Mouse (Mus musculus) limb, embryonic 12.5 days (tissue): ENCODE results near the gene C4b. TPM values are rescaled to one million over a fixed set of nuclear protein-coding genes. Genes with fewer than 3 reads are reported as not detected.
A peak's percentile ranks its signal among the peaks of the same experiment; 100 is the strongest.

Source experiments
- ATAC-seq: fragments of 200-750 bp; cut with Nextera tagmentation; 2 replicates; pipeline ENCODE4 v1.8.0; 2017; ENCODE audit warnings: low read depth, moderate TSS enrichment; ENCODE audit not compliant: insufficient number of reproducible peaks, insufficient read depth, low FRiP score, low TSS enrichment
- H3K27ac ChIP-seq: fragments of 300-500 bp; sonication (generic); 2 replicates; pipeline ENCODE4 v1.5.1; 2016; ENCODE audit warnings: mild to moderate bottlenecking, moderate library complexity
- H3K27me3 ChIP-seq: fragments of 300-500 bp; sonication (generic); 2 replicates; pipeline ENCODE4 v1.6.1; 2016; ENCODE audit warnings: mild to moderate bottlenecking, moderate library complexity
- H3K36me3 ChIP-seq: fragments of 300-500 bp; sonication (generic); 2 replicates; pipeline ENCODE4 v1.6.1; 2016; ENCODE audit warnings: mild to moderate bottlenecking, moderate library complexity
- H3K4me1 ChIP-seq: fragments of 300-500 bp; sonication (generic); replicated peaks from 2 replicates; pipeline ENCODE4 v1.6.1; 2016
- H3K4me2 ChIP-seq: fragments of 300-500 bp; sonication (generic); 2 replicates; pipeline ENCODE4 v1.6.1; 2016; ENCODE audit warnings: mild to moderate bottlenecking, moderate library complexity
- H3K4me3 ChIP-seq: fragments of 300-500 bp; sonication (generic); replicated peaks from 2 replicates; pipeline ENCODE4 v1.5.1; 2016; ENCODE audit warnings: mild to moderate bottlenecking
- H3K9ac ChIP-seq: fragments of 300-500 bp; sonication (generic); replicated peaks from 2 replicates; pipeline ENCODE4 v1.6.1; 2016; ENCODE audit warnings: mild to moderate bottlenecking, moderate library complexity
- H3K9me3 ChIP-seq: fragments of 300-500 bp; sonication (generic); 2 replicates; pipeline ENCODE4 v1.6.1; 2016; ENCODE audit warnings: mild to moderate bottlenecking, moderate library complexity
- WGBS: fragments of 180-500 bp; shearing (Covaris S2); methylation state at CpG from one replicate; pipeline ENCODE4 v1.1.7; 2016; 5-methylcytosine and 5-hydroxymethylcytosine counted together
- polyA plus RNA-seq: library from polyadenylated mRNA; unstranded; fragments of >200 nt; fragmentation: Nextera tagmentation; extraction: Ambion mirVana; gene quantifications from 2 replicates; pipeline ENCODE4 v1.2.1, GENCODE M21; 2016

The C4b gene
- polyA plus RNA-seq, 1 experiment from 2014 or later: not detected

- no peak for ATAC-seq
- H3K4me1 ChIP-seq: 0 out of 2 replicates have a peak, but pooled peaks cover 5% of the 10 kb centered on the region
- H3K4me3 ChIP-seq: no peak overlapping the region
- WGBS: 47% methylated on average over 14 of the region's 14 CpGs
- no peaks in the 10 kb centered on the region for H3K9me3 ChIP-seq
- 0 out of 2 replicates have a peak, but pooled peaks cover 5% of the 10 kb centered on the region for H3K27me3 ChIP-seq
- H3K9ac ChIP-seq: no peak overlapping the region
- H3K36me3 ChIP-seq: no peaks in the 10 kb centered on the region
- H3K27ac ChIP-seq: no peak overlapping the region
- no peak overlapping the region for H3K4me2 ChIP-seq
Observed at GRCm38 (mm10) chr17:34699575-34700408, 43.9 kb downstream of the C4b start.

- Histone ChIP-seq H3K4me1 (no peaks in the 10 kb centered on the region), H3K9me3 (no peaks in the 10 kb centered on the region), H3K27ac (no peak overlapping the region), H3K4me2 (no peak overlapping the region), H3K9ac (no peak overlapping the region), H3K4me3 (no peak overlapping the region), H3K36me3 (no peaks in the 10 kb centered on the region), H3K27me3 (no peaks in the 10 kb centered on the region)
- WGBS: 80% methylated on average over 7 of the region's 7 CpGs
- no peak for ATAC-seq
Observed at GRCm38 (mm10) chr17:34692906-34693305, 50.8 kb downstream of the C4b start.

GRCm38 (mm10) chr17:34690458-34690857 is 53.2 kb downstream of the C4b start:
- no peak overlapping the region for H3K27ac ChIP-seq
- no peak overlapping the region for H3K4me2 ChIP-seq
- no peak overlapping the region for H3K4me3 ChIP-seq
- no peak for ATAC-seq
- no peaks in the 10 kb centered on the region for H3K4me1 ChIP-seq
- H3K36me3 ChIP-seq: no peaks in the 10 kb centered on the region
- H3K9me3 ChIP-seq: no peaks in the 10 kb centered on the region
- 0 out of 2 replicates have a peak, but pooled peaks cover 5% of the 10 kb centered on the region for H3K27me3 ChIP-seq
- no peak overlapping the region for H3K9ac ChIP-seq
- 66% methylated on average over 4 of the region's 4 CpGs for WGBS

- 93% methylated on average over 7 of the region's 7 CpGs for WGBS
- no peak for ATAC-seq
Observed at GRCm38 (mm10) chr17:34688889-34689288, 54.8 kb downstream of the C4b start.

GRCm38 (mm10) chr17:34685120-34686110 is 58.3 kb downstream of the C4b start:
- Histone ChIP-seq H3K4me2 (no peak overlapping the region), H3K9me3 (no peaks in the 10 kb centered on the region), H3K9ac (0 out of 2 replicates have a peak overlapping the region, but pooled peaks have one; percentile 18), H3K4me1 (peaks cover 10% of the 10 kb centered on the region; the same call in 1 of the 2 replicates), H3K4me3 (no peak overlapping the region), H3K36me3 (no peaks in the 10 kb centered on the region), H3K27me3 (peaks cover 21% of the 10 kb centered on the region), H3K27ac (no peak overlapping the region)
- no peak for ATAC-seq
- 85% methylated on average over 28 of the region's 28 CpGs for WGBS

More at GRCm38 (mm10) chr17:34688889-34689288, 54.8 kb downstream of the C4b start:
- H3K27me3 ChIP-seq: 0 out of 2 replicates have a peak, but pooled peaks cover 5% of the 10 kb centered on the region
- H3K4me3 ChIP-seq: no peak overlapping the region
- no peaks in the 10 kb centered on the region for H3K36me3 ChIP-seq
- H3K9me3 ChIP-seq: no peaks in the 10 kb centered on the region
- H3K27ac ChIP-seq: no peak overlapping the region
- H3K9ac ChIP-seq: no peak overlapping the region
- H3K4me1 ChIP-seq: peaks cover 7% of the 10 kb centered on the region; the same call in 1 of the 2 replicates
- no peak overlapping the region for H3K4me2 ChIP-seq

- no peak overlapping the region for H3K4me2 ChIP-seq
- H3K36me3 ChIP-seq: no peaks in the 10 kb centered on the region
- no peak overlapping the region for H3K27ac ChIP-seq
- 66% methylated on average over 9 of the region's 9 CpGs for WGBS
- H3K9me3 ChIP-seq: no peaks in the 10 kb centered on the region
- H3K4me3 ChIP-seq: no peak overlapping the region
- peaks cover 32% of the 10 kb centered on the region for H3K27me3 ChIP-seq
- no peak overlapping the region for H3K9ac ChIP-seq
- ATAC-seq: no peak
- H3K4me1 ChIP-seq: peaks cover 10% of the 10 kb centered on the region; the same call in 1 of the 2 replicates
Observed at GRCm38 (mm10) chr17:34684253-34684893, 59.3 kb downstream of the C4b start.

- H3K4me3 ChIP-seq: no peak overlapping the region
- ATAC-seq: no peak
- WGBS: 81% methylated on average over 10 of the region's 10 CpGs
- H3K36me3 ChIP-seq: no peaks in the 10 kb centered on the region
- H3K4me1 ChIP-seq: peaks cover 10% of the 10 kb centered on the region; the same call in 1 of the 2 replicates
- peaks cover 38% of the 10 kb centered on the region for H3K27me3 ChIP-seq
- H3K9me3 ChIP-seq: no peaks in the 10 kb centered on the region
- no peak overlapping the region for H3K27ac ChIP-seq
- H3K4me2 ChIP-seq: no peak overlapping the region
- H3K9ac ChIP-seq: no peak overlapping the region
Observed at GRCm38 (mm10) chr17:34683686-34684220, 59.9 kb downstream of the C4b start.

- no peaks in the 10 kb centered on the region for H3K9me3 ChIP-seq
- H3K27me3 ChIP-seq: peaks cover 44% of the 10 kb centered on the region
- no peak overlapping the region for H3K27ac ChIP-seq
- no peak overlapping the region for H3K4me3 ChIP-seq
- ATAC-seq: no peak
- H3K4me1 ChIP-seq: peaks cover 10% of the 10 kb centered on the region; the same call in 1 of the 2 replicates
- WGBS: 83% methylated on average over 8 of the region's 8 CpGs
- no peaks in the 10 kb centered on the region for H3K36me3 ChIP-seq
- H3K9ac ChIP-seq: no peak overlapping the region
- no peak overlapping the region for H3K4me2 ChIP-seq
Observed at GRCm38 (mm10) chr17:34683179-34683578, 60.5 kb downstream of the C4b start.

- WGBS: 69% methylated on average over 11 of the region's 11 CpGs
- no peak for ATAC-seq
- no peaks in the 10 kb centered on the region for H3K36me3 ChIP-seq
- H3K27ac ChIP-seq: no peak overlapping the region
- H3K9ac ChIP-seq: no peak overlapping the region
- H3K4me3 ChIP-seq: no peak overlapping the region
- no peak overlapping the region for H3K4me2 ChIP-seq
- peaks cover 54% of the 10 kb centered on the region for H3K27me3 ChIP-seq
- H3K4me1 ChIP-seq: peaks cover 10% of the 10 kb centered on the region; the same call in 1 of the 2 replicates
- H3K9me3 ChIP-seq: no peaks in the 10 kb centered on the region
Observed at GRCm38 (mm10) chr17:34681881-34682536, 61.7 kb downstream of the C4b start.

GRCm38 (mm10) chr17:34681132-34681571 is 62.5 kb downstream of the C4b start:
- H3K4me3 ChIP-seq: no peak overlapping the region
- peaks cover 60% of the 10 kb centered on the region for H3K27me3 ChIP-seq
- H3K9me3 ChIP-seq: no peaks in the 10 kb centered on the region
- H3K36me3 ChIP-seq: no peaks in the 10 kb centered on the region
- H3K4me2 ChIP-seq: no peak overlapping the region
- H3K4me1 ChIP-seq: peaks cover 10% of the 10 kb centered on the region; the same call in 1 of the 2 replicates
- no peak for ATAC-seq
- H3K9ac ChIP-seq: no peak overlapping the region
- no peak overlapping the region for H3K27ac ChIP-seq
- WGBS: 70% methylated on average over 17 of the region's 17 CpGs
